Mouse (Mus musculus) thymus, adult 2 months (tissue): ENCODE measurements around the gene Dusp11.
"Not testable (repeated sequence)": the region's sequence is repeated elsewhere in the genome, so short reads cannot be mapped to it uniquely, and the experiment has no call there.

ENCODE experiments used
- CTCF ChIP-seq: fragments of 200-500 bp; IDR thresholded peaks from 2 replicates; pipeline ENCODE4 v1.5.1; 2012; ENCODE audit warnings: mild to moderate bottlenecking, control low read depth, low read length, moderate library complexity, borderline replicate concordance; ENCODE audit not compliant: control insufficient read depth, poor library complexity, insufficient read depth; ENCODE audit errors: extremely low read depth
- POLR2A ChIP-seq: fragments of 200-500 bp; IDR thresholded peaks from 2 replicates; pipeline ENCODE4 v1.6.1; 2012; ENCODE audit warnings: mild to moderate bottlenecking, low read length, control low read depth, moderate library complexity; ENCODE audit not compliant: control insufficient read depth, poor library complexity, insufficient read depth; ENCODE audit errors: extremely low read depth

DNA sequence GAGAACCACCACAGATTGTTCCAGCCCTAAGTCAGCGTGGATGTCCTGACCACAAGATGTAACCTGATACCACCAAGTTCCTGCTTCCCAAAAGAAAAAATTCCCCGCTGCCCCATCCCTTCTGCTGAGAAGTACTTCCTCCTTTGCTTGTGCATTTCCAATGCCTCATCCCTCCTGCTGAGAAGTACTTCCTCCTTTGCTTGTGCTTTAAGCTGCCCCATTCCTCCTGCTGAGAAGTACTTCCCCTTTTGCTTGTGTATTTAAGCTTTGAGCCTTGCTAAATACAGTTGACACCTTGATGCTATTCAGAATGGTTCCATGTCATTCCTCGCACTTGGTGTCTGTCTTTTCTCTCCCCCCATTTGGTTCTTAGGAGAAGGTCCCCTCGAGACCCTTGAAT, 17.3 kb upstream of the Dusp11 start:
- TF ChIP-seq POLR2A, CTCF: not testable (repeated sequence)
